In the genomic region with DNA sequence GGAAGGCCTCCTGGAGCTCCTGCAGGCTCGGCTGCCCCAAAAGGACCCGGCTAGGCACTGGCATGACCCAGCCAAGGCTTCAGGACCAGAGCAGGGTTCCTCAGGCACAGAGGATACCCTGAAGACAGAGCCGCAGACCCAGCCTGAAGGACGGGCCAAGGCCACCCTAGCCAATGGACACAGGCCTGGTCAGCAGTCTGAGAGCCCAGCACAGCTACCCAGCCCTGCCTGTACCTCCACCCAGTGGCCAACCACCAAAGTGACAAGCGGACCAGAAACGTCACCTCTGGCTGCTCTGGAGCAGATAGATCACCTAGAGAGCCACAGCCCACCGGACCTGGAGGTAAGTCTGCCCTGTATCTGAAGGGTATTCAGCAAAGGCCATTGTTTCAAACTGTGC, we compare ENCODE assay signal across 12 mouse cellular contexts. TPM values are rescaled to one million over a fixed set of nuclear protein-coding genes. Genes with fewer than 3 reads are reported as not detected.
DNase-seq lines count a peak whose midpoint lies in the region; ATAC-seq and TF ChIP-seq lines count a peak whose summit lies in the region.
"Had no signal": no experiment of that assay in that cellular context is flagged by ENCODE, and none has a peak within 500 bp of the region (broad histone marks: within the 10 kb centered on the region; RNA-seq: fewer than 3 reads in every experiment).

No protein-coding gene starts in this region.

- H3K4me2 ChIP-seq in lung, postnatal 0 days (replicated peaks; ENCODE audit: low read depth, low read length) = no peak overlapping the region
- H3K4me2 ChIP-seq: forebrain, embryonic 13.5 days; neural tube, embryonic 13.5 days had no signal

- peaks cover 9% of the 10 kb centered on the region; the same call in 1 of the 2 replicates for H3K4me1 ChIP-seq in lung, postnatal 0 days (ENCODE audit: insufficient read depth, low read depth, low read length)
- peaks cover 27% of the 10 kb centered on the region for H3K4me1 ChIP-seq in embryonic facial prominence, embryonic 10.5 days

- CTCF ChIA-PET in Patski (lab: Charles Lee) = interaction anchor here (3.3 kb wide), 1 partner anchor 11 kb away, joined by 13 read pairs; no protein-coding TSS in a partner anchor

- H3K9ac ChIP-seq in lung, postnatal 0 days (replicated peaks; ENCODE audit: low read depth) = no peak overlapping the region
- H3K9ac ChIP-seq: forebrain, embryonic 13.5 days; neural tube, embryonic 13.5 days had no signal

- no peak for TF ChIP-seq EP300 in lung, postnatal 0 days (IDR thresholded peaks at IDR 0.05)

- intact Hi-C loops in left cerebral cortex, postnatal 25 days (cut with DNase I) = no loop called here

- WGBS in lung, postnatal 0 days = 73% methylated on average over 6 of the region's 7 CpGs
- 72% methylated on average over 7 of the region's 7 CpGs for WGBS in embryonic facial prominence, embryonic 10.5 days

- TF ChIP-seq CTCF in lung, postnatal 0 days (IDR thresholded peaks at IDR 0.05) = peak; percentile 62
- no peak for TF ChIP-seq CTCF in Patski (IDR thresholded peaks at IDR 0.05)

- POLR2A ChIA-PET in Patski (lab: Charles Lee) = no interaction called here

- DNase-seq in heart, postnatal 4 days = peak; percentile 37
- no peak for DNase-seq in heart, adult 11 months
- no peak for DNase-seq in lung, postnatal 0 days (ENCODE audit: low spot score)
- DNase-seq in lung, postnatal 14 days = no peak
- no peak for DNase-seq in Patski (ENCODE audit: low read depth, low spot score)
- DNase-seq in embryonic facial prominence, embryonic 10.5 days (ENCODE audit: low spot score) = no peak
- no peak for DNase-seq in spleen, postnatal 14 days (ENCODE audit: low spot score in 2 of 2)
- no peak for DNase-seq in left cerebral cortex, postnatal 25 days (ENCODE audit: low spot score in 2 of 2)
- DNase-seq: cerebellum, adult 9-11 months; lung, postnatal 4 days had no signal

- in situ Hi-C loops in Patski (cut with MboI; ENCODE audit: low pct_unique_long_range_greater_than_20kb) = no loop called here

- ATAC-seq in lung, postnatal 0 days = no peak
- ATAC-seq in Patski = peak; percentile 13
- ATAC-seq: forebrain, embryonic 13.5 days had no signal

- no peaks in the 10 kb centered on the region for H3K36me3 ChIP-seq in lung, postnatal 0 days (ENCODE audit: insufficient read depth, low read length)
- H3K36me3 ChIP-seq in embryonic facial prominence, embryonic 10.5 days (replicated peaks) = peaks cover 43% of the 10 kb centered on the region

- H3K4me3 ChIP-seq in lung, postnatal 0 days (ENCODE audit: low read depth, low read length) = no peak overlapping the region
- H3K4me3 ChIP-seq in embryonic facial prominence, embryonic 10.5 days = 0 out of 2 replicates have a peak overlapping the region, but pooled peaks have one; percentile 8
- H3K4me3 ChIP-seq: forebrain, embryonic 13.5 days; neural tube, embryonic 13.5 days had no signal

- H3K9me3 ChIP-seq in lung, postnatal 0 days (ENCODE audit: low read length) = no peaks in the 10 kb centered on the region
- no peaks in the 10 kb centered on the region for H3K9me3 ChIP-seq in embryonic facial prominence, embryonic 10.5 days
- H3K9me3 ChIP-seq: forebrain, embryonic 13.5 days; neural tube, embryonic 13.5 days had no signal

- no peak overlapping the region for H3K27ac ChIP-seq in lung, postnatal 0 days (ENCODE audit: low read length)
- H3K27ac ChIP-seq in embryonic facial prominence, embryonic 10.5 days (replicated peaks) = 0 out of 2 replicates have a peak overlapping the region, but pooled peaks have one; percentile 4
- H3K27ac ChIP-seq: forebrain, embryonic 13.5 days; neural tube, embryonic 13.5 days had no signal

- no peaks in the 10 kb centered on the region for H3K27me3 ChIP-seq in lung, postnatal 0 days (replicated peaks; ENCODE audit: insufficient read depth, low read length)
- peaks cover 24% of the 10 kb centered on the region for H3K27me3 ChIP-seq in Patski
- H3K27me3 ChIP-seq in embryonic facial prominence, embryonic 10.5 days (replicated peaks; ENCODE audit: low read depth, poor library complexity, severe bottlenecking) = no peaks in the 10 kb centered on the region
- H3K27me3 ChIP-seq: forebrain, embryonic 13.5 days; neural tube, embryonic 13.5 days had no signal

RNA-seq across cellular contexts. Expression of a gene that starts 26.4 kb away (rescaled TPM):
- 10 to 100 TPM; 59.0 to 68.2 TPM for total RNA-seq in heart, postnatal 4 days (2021)
- 22.5 and 23.9 TPM in 2 replicates for polyA plus RNA-seq in lung, postnatal 0 days (2015; fragmentation: Nextera tagmentation; extraction: Ambion mirVana)
- 135 TPM for polyA plus RNA-seq in Patski (2021)
- polyA plus RNA-seq in embryonic facial prominence, embryonic 10.5 days (2016; fragmentation: Nextera tagmentation; extraction: Ambion mirVana) = 46.7 and 49.4 TPM in 2 replicates
- 10 to 100 TPM; 16.4 to 16.8 TPM for total RNA-seq in left cerebral cortex, postnatal 25 days (2021)

RNA-seq across cellular contexts. Expression of a gene that starts 39.2 kb away (rescaled TPM):
- 10 to 100 TPM; 20.2 to 22.6 TPM for total RNA-seq in heart, postnatal 4 days (2021)
- 26.8 and 28.9 TPM in 2 replicates for polyA plus RNA-seq in lung, postnatal 0 days (2015; fragmentation: Nextera tagmentation; extraction: Ambion mirVana)
- 46.7 TPM for polyA plus RNA-seq in Patski (2021)
- polyA plus RNA-seq in embryonic facial prominence, embryonic 10.5 days (2016; fragmentation: Nextera tagmentation; extraction: Ambion mirVana) = 69.2 and 71.5 TPM in 2 replicates
- 10 to 100 TPM; 37.7 to 37.9 TPM for total RNA-seq in left cerebral cortex, postnatal 25 days (2021)

RNA-seq across cellular contexts. Expression of a gene that starts 47.4 kb away (rescaled TPM):
- 100 to 1,000 TPM; 465 to 471 TPM for total RNA-seq in heart, postnatal 4 days (2021)
- polyA plus RNA-seq in lung, postnatal 0 days (2015; fragmentation: Nextera tagmentation; extraction: Ambion mirVana) = 655 and 726 TPM in 2 replicates
- 2,052 TPM for polyA plus RNA-seq in Patski (2021)
- polyA plus RNA-seq in embryonic facial prominence, embryonic 10.5 days (2016; fragmentation: Nextera tagmentation; extraction: Ambion mirVana) = 241 and 316 TPM in 2 replicates
- 10 to 100 TPM; 19.6 to 21.3 TPM for total RNA-seq in left cerebral cortex, postnatal 25 days (2021)

RNA-seq across cellular contexts. Expression of a gene that starts 54.3 kb away (rescaled TPM):
- 100 to 1,000 TPM; 262 to 304 TPM for total RNA-seq in heart, postnatal 4 days (2021)
- polyA plus RNA-seq in lung, postnatal 0 days (2015; fragmentation: Nextera tagmentation; extraction: Ambion mirVana) = 263 and 311 TPM in 2 replicates
- polyA plus RNA-seq in Patski (2021) = 95.5 TPM
- polyA plus RNA-seq in embryonic facial prominence, embryonic 10.5 days (2016; fragmentation: Nextera tagmentation; extraction: Ambion mirVana) = 371 and 392 TPM in 2 replicates
- total RNA-seq in left cerebral cortex, postnatal 25 days (2021) = 10 to 100 TPM; 91.8 to 96.6 TPM
